ENCODE assay signal across 1 mouse cellular context in genomic region chr6:124742839-124743514, GRCm38 (mm10).
A peak's percentile ranks its signal among the peaks of the same experiment; 100 is the strongest.
TF ChIP-seq lines count a peak whose summit lies in the region.

No protein-coding gene starts in this region.

TF ChIP-seq in myocyte, 11 proteins besides CTCF, POLR2A, EP300 and RAD21:
- TF ChIP-seq MAX (IDR thresholded peaks at IDR 0.05; ENCODE audit: low read depth) (no peak), POLR2AphosphoS2 (IDR thresholded peaks at IDR 0.05; ENCODE audit: insufficient read length, low read depth) (peak; percentile 34), TCF12 (IDR thresholded peaks at IDR 0.05; ENCODE audit: insufficient read depth, poor library complexity, severe bottlenecking) (no peak), USF1 (IDR thresholded peaks at IDR 0.05; ENCODE audit: low read depth) (no peak), MYOD1 (IDR thresholded peaks at IDR 0.05; ENCODE audit: control insufficient read depth in 1 of 3, insufficient read length in 2 of 3, low read depth in 2 of 3) (no peak), REST (IDR thresholded peaks at IDR 0.05; ENCODE audit: insufficient read depth, insufficient read length) (no peak), TCF3 (IDR thresholded peaks at IDR 0.05; ENCODE audit: insufficient read length, low read depth) (no peak), CEBPB (IDR thresholded peaks at IDR 0.05; ENCODE audit: insufficient read depth, poor library complexity, severe bottlenecking) (no peak)
